Mouse (Mus musculus) bone marrow macrophage, adult 2 months (primary cell): ENCODE measurements around the gene Thsd4.

Experiments
- CTCF ChIP-seq: IDR thresholded peaks from 2 replicates; pipeline ENCODE4 v1.5.1; 2012; ENCODE audit warnings: low read depth, mild to moderate bottlenecking, low read length, moderate library complexity
- POLR2A ChIP-seq: IDR thresholded peaks from 2 replicates; pipeline ENCODE4 v1.6.1; 2012; ENCODE audit warnings: mild to moderate bottlenecking, low read depth, low read length, borderline replicate concordance

DNA sequence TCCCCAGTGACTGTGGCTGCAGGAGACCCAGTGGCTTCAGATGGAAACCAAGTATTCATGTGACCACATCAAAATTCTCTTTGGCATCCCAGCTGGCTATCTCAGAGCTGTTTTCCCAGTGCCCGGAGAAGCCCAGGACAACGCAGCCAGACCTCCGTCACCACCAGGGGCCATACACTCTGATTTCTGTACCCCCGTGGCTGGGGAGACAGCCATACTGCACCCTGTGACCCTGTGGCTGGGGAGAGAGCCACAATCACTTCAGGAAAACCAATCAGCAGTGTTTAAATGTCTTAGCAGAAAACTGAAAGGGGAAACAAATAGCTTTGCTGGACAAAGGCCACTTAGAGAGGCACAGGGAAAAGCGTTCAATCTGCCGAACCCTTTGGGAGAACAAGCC, 208.2 kb downstream of the Thsd4 start:
- TF ChIP-seq POLR2A, result no peak
- TF ChIP-seq CTCF, result no peak
